Mouse (Mus musculus) stomach, postnatal 0 days (tissue): Measurements from ENCODE around the gene Cdk5rap3.
A peak's percentile ranks its signal among the peaks of the same experiment; 100 is the strongest.

Experiments used
- CTCF ChIP-seq: IDR thresholded peaks from 2 replicates; pipeline ENCODE4 v1.5.1; 2016; ENCODE audit warnings: antibody characterized with exemption, low read depth, mild to moderate bottlenecking, moderate library complexity
- EP300 ChIP-seq: optimal IDR thresholded peaks from 2 replicates; pipeline ENCODE3; 2016; ENCODE audit warnings: antibody characterized with exemption

- TF ChIP-seq CTCF (peak; percentile 53), EP300 (no peak)
These were observed 34.5 kb upstream of the Cdk5rap3 start for GRCm38 (mm10) chr11:96950767-96951166.
